Mouse (Mus musculus): ENCODE measurements around the gene Fbxo28.

DNA sequence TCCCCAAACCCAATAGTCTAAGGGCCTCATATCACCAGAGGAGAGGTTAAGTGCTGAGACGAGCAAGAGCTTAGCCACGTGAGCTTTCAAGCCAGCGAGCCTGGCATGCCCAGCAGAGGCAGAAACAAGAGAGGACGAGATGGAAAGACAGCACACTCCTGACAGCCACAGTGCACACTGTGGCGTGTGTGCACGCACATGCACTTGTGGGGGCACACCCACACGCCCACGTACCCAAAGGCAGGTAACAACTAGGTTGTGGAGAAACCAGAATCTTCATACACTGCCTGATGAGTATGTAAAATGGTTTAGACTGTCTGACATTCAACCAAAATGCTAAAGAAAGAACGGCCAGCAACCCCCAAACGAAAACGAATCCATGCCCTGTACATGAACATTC lies 60.9 kb downstream of the Fbxo28 start:
- no peak for TF ChIP-seq CTCF (IDR thresholded peaks at IDR 0.05; ENCODE audit: borderline replicate concordance, extremely low read depth, insufficient read depth, insufficient read length)
- TF ChIP-seq POLR2A (IDR thresholded peaks at IDR 0.05; ENCODE audit: borderline replicate concordance, extremely low read depth, insufficient read depth, insufficient read length, poor library complexity, severe bottlenecking) = no peak

Measured in brain, embryonic 14.5 days (tissue).